Mouse (Mus musculus) adrenal gland, postnatal 14 days (tissue): ENCODE measurements around the gene Tsga10. TPM values are rescaled to one million over a fixed set of nuclear protein-coding genes. Genes with fewer than 3 reads are reported as not detected.

Source experiments
- DNase-seq: peaks from one replicate; pipeline ENCODE4 v3.0.0; 2021; ENCODE audit warnings: mixed read lengths
- long read RNA-seq, 2 experiments: library from polyadenylated mRNA; stranded (forward); transcript quantifications; one replicate each; pipeline ENCODE4 v2.0.0; 2021
- total RNA-seq: library from RNA; stranded (reverse); gene quantifications from 2 replicates; pipeline ENCODE4 v1.2.3, GENCODE M21; 2021

The Tsga10 gene
- total RNA-seq, result 4.6 and 5.2 TPM in 2 replicates
- long read RNA-seq, experiment 1, partial matches to known transcripts, result 1 of 1 reads
- long read RNA-seq, experiment 1, other reads (novel, unspliced or antisense), result 0 of 1 reads
- long read RNA-seq, experiment 2, partial matches to known transcripts, result 2 of 3 reads
- long read RNA-seq, experiment 2, other reads (novel, unspliced or antisense), result 0 of 3 reads

DNA sequence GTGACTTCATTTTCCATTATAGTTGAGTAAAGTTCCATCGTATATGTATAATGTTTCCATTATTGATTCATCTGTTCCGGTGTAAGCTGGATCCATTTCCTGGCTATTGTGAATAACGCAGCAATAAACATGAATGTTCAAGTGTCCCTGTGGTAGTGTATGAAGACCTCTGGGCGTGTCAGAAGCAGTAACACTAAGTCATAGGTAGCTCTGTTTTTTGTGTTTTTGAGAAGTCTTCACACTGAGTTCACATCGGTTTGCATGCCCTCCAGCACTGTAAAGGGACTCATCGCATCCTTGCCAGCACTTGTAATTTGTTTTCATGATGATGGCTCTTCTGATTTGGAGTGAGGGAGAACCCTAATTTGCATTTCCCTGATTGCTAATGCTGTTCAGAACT is at the start of gene Tsga10:
Gene Tsga10 (minus strand): TSS at position 144 of the 400 bp plus-strand sequence.
- no peak for DNase-seq

DNA sequence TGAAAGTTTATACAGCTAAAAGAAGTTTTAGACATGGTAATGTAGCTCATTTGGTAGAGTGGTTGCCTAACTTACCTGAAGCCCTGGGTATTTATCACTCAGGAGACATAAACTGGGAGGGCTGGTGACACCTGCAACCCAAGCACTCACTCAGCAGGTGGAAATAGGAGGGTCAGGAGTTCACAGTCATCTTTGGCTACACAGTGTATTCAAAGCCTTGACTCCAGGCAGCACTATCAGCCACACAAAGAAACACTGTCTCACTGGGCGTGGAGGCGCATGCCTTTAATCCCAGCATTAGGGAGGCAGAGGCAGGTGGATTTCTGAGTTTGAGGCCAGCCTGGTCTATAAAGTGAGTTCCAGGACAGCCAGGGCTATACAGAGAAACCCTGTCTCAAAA is 46.5 kb upstream of the Tsga10 start:
- DNase-seq, result no peak

DNA sequence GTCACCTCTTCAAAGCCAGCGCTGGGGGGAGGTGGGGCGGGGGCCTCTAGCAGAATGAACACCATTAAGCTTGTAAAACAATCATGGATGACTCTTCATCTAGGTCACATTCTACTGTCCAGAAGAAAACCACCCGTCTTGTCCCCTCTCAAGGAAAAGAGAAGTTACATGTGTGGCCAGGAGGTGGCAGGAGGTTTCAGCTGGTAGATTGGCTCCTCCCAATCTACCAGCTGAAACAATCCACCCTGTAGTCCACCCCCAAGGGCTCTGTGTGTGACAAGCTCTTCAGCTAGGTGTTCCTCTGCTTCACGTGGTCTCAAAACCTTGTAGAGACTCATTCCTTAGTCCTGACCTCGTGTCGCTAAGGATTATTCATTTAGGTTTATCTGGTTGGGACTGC is 36.9 kb upstream of the Tsga10 start:
- DNase-seq, result peak; percentile 72

DNA sequence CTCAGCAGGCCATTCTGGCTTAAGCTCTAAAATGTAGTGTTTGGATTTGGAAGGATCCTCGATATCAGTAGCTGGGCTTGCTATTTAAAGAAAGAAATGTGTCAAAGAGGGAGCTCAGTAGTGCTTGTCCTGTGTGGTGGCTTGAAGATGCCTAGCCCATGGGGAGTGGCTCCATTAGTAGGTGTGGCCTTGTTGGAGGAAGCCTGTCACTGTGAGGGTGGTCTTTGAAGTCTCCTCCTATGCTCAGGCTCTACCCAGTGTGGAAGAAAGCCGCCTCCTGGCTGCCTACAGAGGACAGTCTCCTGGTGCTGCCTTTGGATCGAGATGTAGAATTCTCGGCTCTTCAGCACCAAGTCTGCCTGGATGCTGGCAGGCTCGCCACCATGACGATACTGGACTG is 34.1 kb upstream of the Tsga10 start:
- DNase-seq, result no peak

DNA sequence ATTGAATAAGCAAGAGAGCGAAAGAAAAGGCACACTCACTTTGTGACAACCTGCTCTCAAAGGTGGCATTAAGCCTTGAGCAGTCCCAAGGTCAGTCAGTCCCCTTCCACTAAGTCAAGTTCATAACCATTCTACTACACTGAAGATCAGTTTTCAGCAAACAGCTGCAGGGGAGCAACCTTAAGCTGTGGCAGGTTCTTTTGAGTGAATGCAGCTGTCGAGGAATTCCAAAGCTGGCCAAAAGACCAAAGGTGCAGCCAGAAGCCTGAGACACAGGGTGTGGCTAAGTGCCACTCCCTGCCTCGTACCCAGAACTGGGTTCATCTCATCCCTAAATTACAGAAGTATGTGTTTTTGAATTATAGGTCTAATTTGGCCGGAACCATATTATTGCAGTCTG is 33.6 kb upstream of the Tsga10 start:
- DNase-seq, result no peak

DNA sequence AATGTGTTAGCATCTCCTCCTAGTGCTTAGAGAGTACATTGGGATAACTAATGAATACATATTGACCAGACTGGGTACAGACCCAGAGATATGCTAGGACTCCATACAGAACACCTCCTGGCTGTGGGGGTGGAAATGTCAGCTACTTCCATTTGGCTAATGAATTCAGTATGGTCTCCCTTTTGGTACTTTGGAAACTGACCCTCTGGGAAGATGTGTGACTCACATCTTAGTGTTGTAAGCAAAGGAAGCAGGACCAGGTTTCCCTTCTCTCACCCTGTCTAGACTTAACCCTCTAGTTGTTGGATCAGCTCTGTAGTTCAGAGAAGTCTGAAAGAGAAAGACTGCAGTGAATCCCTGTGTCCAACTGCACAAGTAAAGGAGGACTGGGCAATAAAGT is 28.4 kb upstream of the Tsga10 start:
- DNase-seq, result no peak

DNA sequence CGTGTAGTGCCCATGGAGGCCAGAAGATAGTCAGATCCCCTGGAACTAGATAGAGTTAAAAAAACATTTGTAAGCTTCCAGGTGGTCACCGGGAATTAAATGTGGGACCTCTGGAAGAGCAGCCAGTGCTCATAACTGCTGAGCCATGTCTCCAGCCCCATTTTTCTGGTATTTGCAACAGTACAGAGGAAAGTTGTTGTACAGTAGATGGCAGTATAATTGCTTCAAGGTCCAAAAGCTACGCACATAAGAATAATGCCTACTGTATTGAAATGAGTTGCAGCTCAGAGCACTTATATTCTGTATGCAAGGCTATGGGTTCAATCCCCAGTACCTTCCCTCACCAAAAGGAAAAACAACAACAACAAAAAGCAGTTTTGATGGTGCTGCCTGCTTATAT is 25.2 kb upstream of the Tsga10 start:
- DNase-seq, result no peak

DNA sequence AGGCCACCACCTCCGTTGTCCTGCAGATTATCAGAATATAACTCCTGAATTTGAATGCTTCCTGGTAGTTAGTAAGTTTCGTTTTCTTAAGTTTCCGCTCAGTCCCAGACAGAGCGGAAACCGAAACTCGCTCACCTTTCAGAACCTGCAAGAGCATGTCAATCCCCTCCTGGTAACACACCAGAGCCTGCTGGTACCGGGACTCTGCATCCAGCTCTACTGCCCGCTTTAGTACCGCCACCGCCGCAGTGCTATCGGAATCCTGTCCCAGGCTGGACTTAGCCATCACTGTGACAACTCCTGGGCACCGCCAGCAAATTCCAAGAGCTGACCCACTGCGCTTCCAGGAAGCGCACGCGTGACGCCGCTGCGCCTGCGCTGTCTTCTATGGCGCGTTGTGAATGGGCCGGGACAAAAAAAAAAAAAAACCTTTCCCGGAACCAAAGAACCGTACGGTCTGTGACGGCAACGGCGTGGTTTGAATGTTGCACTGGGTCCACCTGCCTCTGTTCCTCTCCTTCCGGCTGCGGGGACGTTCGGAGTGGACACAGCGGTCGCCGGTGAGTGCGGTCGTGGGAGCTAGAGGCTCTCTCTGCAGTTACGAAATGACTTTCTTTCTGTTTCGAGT is 23.9 kb upstream of the Tsga10 start, which contains the start of the genes Mitd1 and Mrpl30:
Gene Mitd1 (minus strand): TSS at position 387 of the 628 bp plus-strand sequence.
Gene Mrpl30 (plus strand): TSS at position 453 of the 628 bp plus-strand sequence.
- DNase-seq, result peak; percentile 93

DNA sequence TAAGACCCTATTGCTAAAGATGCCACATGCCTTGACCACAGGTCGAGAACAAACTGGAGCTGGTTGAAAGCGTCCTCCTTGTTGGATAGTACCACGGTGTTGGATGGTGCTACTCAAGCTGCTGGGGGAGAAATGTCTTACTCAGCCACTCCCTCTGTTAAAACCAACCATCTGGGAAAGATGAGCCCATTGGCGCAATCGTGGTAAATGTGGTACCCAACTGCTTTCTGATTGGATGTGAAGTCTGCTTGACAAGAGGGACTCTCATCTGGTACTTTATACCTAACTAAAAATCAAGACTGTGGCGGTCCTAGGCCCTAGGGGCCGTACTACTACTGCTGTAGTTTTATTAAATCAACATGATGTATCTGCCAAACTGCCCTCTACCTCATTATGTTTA is 23.0 kb upstream of the Tsga10 start:
- no peak for DNase-seq

DNA sequence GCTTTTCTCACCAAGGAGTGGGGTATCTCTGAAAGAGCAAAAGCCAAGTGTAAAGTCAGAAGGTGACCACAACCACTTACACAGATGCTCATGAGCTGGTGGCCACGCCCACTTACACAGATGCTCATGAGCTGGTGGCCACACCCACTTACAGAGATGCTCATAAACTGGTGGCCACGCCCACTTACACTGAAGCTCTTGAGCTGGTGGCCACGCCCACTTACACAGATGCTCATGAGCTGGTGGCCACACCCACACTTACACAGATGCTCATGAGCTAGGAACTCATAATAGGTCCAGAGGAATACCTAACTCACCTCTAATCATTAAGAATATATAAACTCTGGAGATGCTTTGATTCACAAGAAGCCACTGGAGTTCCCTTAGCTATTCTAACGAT is 18.2 kb upstream of the Tsga10 start:
- DNase-seq, result no peak

DNA sequence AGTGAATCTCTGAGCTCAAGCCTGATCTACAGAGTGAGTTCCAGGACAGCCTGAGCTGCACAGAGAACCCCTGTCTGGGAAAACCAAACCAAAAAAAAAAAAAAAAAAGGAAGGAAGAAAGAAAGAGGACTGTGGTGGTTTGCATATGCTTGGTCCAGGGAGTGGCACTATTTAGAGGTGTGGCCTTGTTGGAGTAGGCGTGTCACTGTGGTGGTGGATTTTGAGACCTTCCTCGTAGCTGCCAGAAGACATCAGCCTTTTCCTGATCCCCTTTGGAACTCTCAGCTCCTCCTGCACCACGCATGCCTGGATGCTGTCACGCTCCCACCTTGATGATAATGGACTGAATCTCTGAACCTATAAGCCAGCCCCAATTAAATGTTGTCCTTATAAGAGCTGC is 17.2 kb upstream of the Tsga10 start:
- no peak for DNase-seq

DNA sequence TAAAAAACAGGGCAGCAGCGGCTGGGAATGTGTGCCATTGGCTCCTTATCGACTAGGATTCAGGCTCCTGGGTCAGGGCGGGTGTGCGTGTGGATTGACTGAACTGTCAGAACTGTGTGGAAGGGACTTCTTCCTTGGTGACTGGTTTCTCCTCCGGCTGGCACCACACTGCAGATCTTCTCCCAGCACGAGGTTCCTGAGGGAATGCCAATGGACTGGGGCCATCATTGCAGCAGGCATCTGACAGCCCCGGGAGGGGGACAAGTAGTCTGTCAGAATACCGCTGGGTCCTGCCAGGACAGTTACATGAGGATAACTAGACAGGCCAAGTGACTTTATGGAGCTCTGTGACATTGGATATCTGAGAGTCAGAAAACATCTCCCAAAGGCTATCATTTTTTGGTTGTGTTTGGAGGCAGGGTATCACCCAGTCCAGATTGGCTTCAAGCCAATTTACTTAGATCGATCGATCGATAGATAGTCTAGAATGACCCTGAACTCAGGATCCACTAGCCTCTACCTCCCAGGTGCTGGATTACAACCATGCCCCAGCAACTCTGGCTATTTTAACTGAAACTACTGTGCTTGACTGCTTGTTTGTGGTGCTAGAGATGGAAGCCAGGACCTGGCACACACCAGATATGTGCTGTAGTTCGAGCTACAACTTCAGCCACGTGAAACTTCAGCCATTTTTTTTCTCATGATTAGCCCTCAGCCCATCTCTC is 11.7 kb upstream of the Tsga10 start:
- peak; percentile 56 for DNase-seq

DNA sequence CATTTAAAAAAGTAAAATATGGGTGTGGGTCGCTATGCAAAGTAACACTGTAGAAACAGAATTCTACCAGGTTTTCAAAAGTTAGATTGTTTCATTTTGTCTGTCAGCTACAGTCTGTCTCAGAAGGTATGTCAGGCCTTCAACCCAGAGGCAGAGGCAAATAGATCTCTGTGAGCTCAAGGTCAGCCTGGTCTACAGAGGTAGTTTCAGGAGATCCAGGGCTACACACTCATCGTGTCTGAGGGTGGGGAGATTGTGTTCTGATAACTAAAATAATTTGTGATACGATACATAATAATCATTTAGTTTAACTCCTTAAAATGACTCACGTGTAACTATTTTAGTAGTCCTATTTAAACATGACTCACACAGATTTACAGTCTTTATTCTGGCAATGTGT is 6.9 kb upstream of the Tsga10 start:
- DNase-seq, result no peak

DNA sequence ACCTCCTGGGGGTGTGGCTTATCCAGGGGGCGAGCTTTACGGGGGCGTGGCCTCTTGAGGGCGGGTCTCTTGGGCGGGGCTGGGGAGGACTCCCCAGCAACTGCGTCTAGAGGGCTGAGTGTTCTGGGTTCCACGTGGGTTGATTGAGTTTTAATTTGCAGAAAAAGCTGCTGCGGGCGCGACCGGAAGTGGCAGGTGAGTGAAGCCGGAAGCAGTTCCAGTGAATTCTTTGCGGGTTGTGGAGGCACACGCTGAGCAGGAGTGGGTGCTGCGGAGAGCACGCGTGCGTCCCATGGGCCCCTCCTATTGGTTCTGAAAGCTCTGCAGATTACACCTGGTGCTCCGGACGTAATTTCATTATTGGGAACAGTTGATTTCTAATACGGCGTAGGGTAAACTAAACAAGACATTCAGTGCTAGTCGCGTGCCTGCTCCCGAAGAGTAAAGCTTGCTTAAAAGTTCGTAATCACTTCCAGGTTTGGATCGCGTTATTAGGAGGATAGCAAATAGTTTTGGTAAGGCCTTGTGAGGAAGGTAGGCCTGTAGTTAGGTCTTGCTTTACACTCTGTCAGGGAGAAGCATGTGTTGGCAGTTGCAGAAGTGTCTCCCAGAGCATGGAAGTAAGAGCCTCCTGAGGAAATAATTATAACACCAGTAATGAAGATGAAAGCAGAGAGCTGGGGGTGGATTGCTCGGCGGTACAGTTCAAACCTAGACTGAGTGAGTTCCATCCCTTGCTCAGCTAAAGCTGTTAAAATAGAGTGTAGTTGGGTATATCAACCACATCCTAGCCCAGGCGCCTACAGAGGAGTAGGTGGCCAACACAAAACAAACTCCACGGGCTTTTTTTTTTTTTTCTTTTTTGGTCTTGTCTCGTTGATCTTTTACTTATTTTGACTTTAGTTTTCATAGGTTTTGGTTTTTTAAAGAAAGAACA is 6.2 kb upstream of the Tsga10 start:
- peak; percentile 93 for DNase-seq

DNA sequence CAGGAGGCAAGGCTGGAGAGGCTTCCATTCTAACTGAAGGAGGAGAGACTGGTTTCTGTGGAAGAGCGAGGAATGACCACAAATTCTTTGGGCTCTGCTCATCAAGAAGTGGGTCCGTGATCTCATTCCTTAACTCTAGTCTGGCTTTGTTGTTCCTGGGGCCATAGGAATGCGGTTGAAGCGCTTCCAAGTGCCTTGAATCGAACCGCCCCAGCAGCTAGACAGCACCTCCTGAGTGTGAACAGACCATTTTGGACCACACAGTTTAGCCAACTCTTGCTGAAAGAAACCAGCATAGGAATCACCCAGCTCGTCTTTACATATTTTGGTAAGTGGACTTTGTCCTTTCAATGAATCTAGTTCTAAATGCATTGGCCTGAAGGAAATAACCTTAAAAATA is 5.5 kb upstream of the Tsga10 start, which contains the start of gene Lipt1:
Gene Lipt1 (plus strand): TSS at position 35 of the 400 bp plus-strand sequence.
- DNase-seq, result no peak

DNA sequence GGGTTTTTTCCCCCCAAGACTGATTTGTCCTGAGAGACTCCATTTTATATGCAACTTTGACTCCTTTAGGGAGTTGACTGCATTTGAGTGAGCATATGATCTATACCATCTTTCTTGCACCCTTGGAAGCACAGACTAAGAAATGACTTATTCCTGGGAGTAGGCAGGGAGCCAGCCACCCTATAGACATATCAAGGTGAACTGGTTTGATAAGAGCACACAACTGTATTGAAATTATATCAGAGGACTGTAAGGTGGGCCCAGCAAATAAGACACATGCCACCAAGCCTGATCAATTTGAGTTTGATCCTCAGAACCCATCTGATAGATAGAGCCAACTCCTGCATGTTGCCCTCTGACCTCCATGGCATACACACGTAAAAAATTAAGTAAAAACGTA is 3.1 kb upstream of the Tsga10 start:
- no peak for DNase-seq

DNA sequence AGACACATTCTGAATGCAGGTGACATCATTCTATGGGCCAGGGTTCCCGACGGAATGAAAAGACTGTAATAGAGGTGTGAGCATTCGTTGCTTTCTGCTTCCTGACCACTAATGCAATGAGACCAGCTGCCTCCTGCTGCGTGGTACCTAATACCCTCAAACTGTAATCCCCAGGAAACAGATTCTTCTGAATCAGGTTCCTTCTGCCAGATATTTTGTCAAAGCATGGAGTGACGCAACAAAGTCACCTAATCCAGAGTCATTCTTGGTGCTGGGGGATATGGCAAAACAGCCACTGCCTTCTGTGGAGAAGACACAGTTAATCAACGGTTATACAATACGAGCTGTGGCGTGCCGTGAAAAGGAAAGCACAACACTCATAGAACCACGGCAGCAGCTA is 2.4 kb upstream of the Tsga10 start:
- no peak for DNase-seq

DNA sequence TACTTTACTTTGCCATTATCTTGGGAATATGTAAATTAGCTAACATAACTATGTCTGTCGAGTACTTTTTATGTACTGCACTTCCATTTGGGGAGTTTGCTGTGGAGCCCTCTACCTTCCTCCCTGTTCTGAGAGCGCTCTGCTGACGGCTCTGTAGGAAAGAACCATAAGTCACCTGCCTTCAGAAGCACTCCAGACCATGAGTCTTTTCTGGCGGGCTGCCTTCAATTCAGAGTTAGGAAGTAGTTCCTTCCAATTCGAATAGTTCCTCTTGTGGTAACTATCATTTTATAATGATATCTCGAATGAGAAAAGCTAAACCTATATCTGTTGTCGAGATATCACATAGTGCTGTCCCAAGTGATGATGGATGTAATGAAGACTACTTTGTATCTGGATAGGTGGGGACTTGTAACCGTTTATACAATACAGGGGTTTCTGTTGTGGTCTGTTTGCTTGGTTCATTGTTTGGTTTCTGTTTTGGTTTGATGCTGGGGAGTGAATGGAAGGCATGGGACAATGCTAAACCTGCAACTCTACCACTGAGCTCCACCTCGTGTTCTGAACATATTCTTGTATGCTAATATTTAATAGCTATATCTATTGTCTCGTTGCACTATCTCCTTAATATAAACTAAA is 1.6 kb upstream of the Tsga10 start:
- no peak for DNase-seq

DNA sequence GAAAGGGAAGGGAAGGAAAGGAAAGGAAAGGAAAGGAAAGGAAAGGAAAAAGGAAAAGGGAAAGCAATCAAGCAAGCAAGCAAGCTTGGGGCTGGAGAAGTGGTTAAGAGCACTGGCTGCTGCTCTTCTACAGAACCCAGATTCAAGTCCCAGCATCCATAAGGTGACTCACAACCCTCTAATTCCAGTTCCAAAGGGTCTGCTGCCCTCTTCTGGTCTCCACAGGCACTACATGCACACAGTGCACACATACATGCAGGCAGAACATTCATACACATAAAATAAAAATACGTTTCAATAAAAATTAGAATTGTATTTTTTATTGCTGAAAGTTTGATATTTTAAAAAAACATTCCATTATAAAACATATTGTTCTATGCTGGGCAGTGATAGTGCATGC is 827 bp upstream of the Tsga10 start:
- DNase-seq, result peak; percentile 74

DNA sequence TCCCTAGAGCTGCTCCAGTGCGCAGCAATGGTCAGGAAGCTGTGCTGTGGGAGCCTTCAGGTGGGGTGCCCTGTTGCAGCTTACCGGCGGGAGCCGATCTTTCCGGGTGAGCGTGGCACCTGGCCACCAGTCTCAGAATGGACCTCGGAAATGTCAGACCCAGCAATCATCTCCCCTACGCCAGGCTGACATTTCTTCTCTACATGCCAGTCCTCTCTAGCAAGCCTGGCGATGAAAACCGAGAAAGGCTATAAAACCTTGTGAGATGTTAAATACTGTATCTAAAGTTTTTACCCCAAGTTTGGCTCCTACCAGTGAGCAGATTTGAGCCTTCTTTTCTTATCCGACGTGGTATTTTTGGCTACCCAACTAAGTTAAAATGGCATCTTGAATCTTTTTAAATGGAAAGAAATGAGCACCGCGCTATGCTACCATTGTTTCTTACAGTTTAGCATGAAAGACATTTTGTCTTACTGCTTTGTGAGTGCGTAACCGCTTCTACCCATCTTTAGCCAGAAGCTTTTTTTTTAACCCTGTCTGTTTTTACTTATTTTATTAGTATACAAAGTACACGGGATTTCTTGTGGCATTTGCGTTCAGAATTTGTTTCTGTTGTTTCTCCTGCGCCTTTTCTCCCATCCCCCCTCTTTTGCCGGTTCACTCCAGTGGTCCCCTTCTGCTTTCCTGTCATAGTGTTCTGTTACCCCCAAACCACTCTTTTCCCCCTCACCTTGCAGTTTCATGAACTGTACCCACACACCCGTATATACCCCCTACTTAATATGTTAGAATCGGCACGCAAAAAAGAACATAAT is 621 bp downstream of the Tsga10 start:
- no peak for DNase-seq
